Mouse (Mus musculus) ES-Bruce4 (cell line): Measurements from ENCODE around the gene Sufu. TPM values are rescaled to one million over a fixed set of nuclear protein-coding genes. Genes with fewer than 3 reads are reported as not detected.

Experiments used
- H3K27ac ChIP-seq: 2 replicates; pipeline ENCODE4 v1.5.1; 2012; ENCODE audit warnings: low read length, inconsistent platforms; ENCODE audit not compliant: insufficient read depth
- H3K27me3 ChIP-seq: 2 replicates; pipeline ENCODE4 v1.6.1; 2012; ENCODE audit warnings: mild to moderate bottlenecking, low read length, inconsistent platforms; ENCODE audit not compliant: control insufficient read depth, poor library complexity, insufficient read depth, severe bottlenecking
- H3K36me3 ChIP-seq: 2 replicates; pipeline ENCODE4 v1.6.1; 2012; ENCODE audit warnings: inconsistent platforms, mild to moderate bottlenecking, low read length, moderate library complexity; ENCODE audit not compliant: control insufficient read depth, poor library complexity, insufficient read depth, severe bottlenecking
- H3K4me1 ChIP-seq: one replicate; pipeline ENCODE4 v1.8.1; 2011; ENCODE audit warnings: low read length; ENCODE audit not compliant: control insufficient read depth, insufficient read depth
- H3K4me3 ChIP-seq: 2 replicates; pipeline ENCODE4 v1.5.1; 2011; ENCODE audit warnings: low read depth, mild to moderate bottlenecking, low read length
- H3K9ac ChIP-seq: 2 replicates; pipeline ENCODE4 v1.6.1; 2012; ENCODE audit warnings: low read depth, mild to moderate bottlenecking, inconsistent platforms; ENCODE audit not compliant: poor library complexity, severe bottlenecking
- H3K9me3 ChIP-seq: replicated peaks from 2 replicates; pipeline ENCODE4 v1.6.1; 2012; ENCODE audit warnings: mild to moderate bottlenecking, low read length, inconsistent platforms; ENCODE audit not compliant: control insufficient read depth, poor library complexity, insufficient read depth, severe bottlenecking
- CTCF ChIP-seq: IDR thresholded peaks from one replicate; pipeline ENCODE4 v1.8.1; 2011; ENCODE audit warnings: low read depth, low read length
- EP300 ChIP-seq: IDR thresholded peaks from 2 replicates; pipeline ENCODE4 v1.6.1; 2011; ENCODE audit warnings: low read depth, low read length; ENCODE audit not compliant: insufficient read depth
- POLR2A ChIP-seq: IDR thresholded peaks from one replicate; pipeline ENCODE4 v1.8.1; 2011; ENCODE audit warnings: low read length; ENCODE audit not compliant: insufficient read depth
- polyA plus RNA-seq: library from polyadenylated mRNA; stranded (reverse); fragments of >200 nt; gene quantifications from 2 replicates; pipeline ENCODE4 v1.2.4, GENCODE M21; 2011; ENCODE audit warnings: low read depth; ENCODE audit not compliant: missing spikeins, insufficient read depth, insufficient read length

Gene Sufu
- polyA plus RNA-seq, 1 experiment = 16.7 TPM

DNA sequence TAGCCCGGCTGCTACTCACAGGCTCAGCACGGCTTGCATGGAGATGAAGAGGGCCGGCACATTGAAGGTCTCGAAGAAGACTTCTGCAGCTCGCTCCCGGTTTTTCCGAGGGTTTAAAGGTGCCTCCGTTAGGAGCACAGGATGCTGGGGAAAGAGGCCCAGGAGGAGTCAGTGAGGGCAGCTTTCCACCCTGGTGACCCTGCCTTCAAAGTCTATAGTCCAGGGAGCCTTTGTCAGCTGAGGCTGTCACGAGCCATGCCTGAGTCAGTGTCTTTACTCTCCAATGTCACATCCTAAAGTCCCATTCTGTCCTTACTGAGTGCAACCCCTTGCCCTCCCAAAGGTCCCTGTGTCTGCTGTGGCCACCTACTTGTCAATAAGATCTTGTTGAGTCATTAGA is 14.4 kb upstream of the Sufu start:
- Histone ChIP-seq H3K9ac (no peak overlapping the region), H3K36me3 (peaks cover 39% of the 10 kb centered on the region), H3K4me1 (peaks cover 3% of the 10 kb centered on the region), H3K9me3 (no peaks in the 10 kb centered on the region), H3K4me3 (no peak overlapping the region), H3K27me3 (no peaks in the 10 kb centered on the region), H3K27ac (no peak overlapping the region)
- no peak for TF ChIP-seq POLR2A
- no peak for TF ChIP-seq EP300
- TF ChIP-seq CTCF = no peak

DNA sequence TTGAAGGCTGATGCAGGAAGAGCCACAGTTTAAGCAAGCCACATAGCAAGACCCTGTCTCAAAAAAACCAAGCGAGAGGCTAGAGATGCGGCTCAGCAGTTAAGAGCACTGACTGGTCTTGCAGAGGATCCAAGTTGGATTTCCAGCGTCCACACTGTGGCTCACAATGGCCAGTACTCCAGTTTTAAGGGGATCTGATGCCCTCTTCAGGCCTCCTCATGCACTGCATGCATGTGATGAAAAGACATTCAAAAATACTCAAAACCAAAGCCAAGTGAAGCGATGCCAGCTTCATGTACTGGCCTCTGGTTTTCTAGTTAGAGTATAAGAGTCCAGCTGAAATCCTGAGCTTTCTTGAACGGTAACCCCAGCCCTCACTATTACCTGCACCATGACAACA is 6.8 kb upstream of the Sufu start:
- H3K36me3 ChIP-seq = peaks cover 3% of the 10 kb centered on the region; the same call in 1 of the 2 replicates
- no peaks in the 10 kb centered on the region for H3K9me3 ChIP-seq
- TF ChIP-seq POLR2A (no peak), CTCF (peak; percentile 65)
- H3K4me1 ChIP-seq = no peaks in the 10 kb centered on the region
- no peak overlapping the region for H3K27ac ChIP-seq
- H3K9ac ChIP-seq = no peak overlapping the region
- no peaks in the 10 kb centered on the region for H3K27me3 ChIP-seq
- no peak overlapping the region for H3K4me3 ChIP-seq

DNA sequence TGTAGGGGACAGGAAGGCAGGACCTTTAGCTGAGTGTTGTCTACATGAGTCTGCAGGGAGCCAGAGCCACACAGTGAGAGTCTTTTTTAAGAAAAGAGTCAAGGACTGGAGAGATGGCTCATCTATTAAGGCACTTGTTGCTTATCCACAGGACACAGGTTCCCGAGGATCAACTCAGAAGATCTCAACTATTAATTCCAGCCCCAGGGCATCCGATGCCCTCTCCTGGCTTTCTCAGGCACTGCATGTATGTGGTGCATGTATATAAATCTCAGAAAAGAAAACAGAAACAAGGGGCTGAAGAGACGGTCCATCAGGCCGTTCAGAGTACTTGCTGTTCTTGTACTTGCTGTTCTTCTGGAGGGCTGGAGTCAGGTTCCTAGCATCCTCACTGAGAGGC is 4.7 kb upstream of the Sufu start:
- Histone ChIP-seq H3K36me3 (peaks cover 2% of the 10 kb centered on the region; the same call in 1 of the 2 replicates), H3K9me3 (no peaks in the 10 kb centered on the region), H3K4me3 (no peak overlapping the region), H3K27ac (no peak overlapping the region), H3K27me3 (no peaks in the 10 kb centered on the region), H3K4me1 (no peaks in the 10 kb centered on the region), H3K9ac (no peak overlapping the region)
- TF ChIP-seq CTCF = peak; percentile 39
- no peak for TF ChIP-seq POLR2A

DNA sequence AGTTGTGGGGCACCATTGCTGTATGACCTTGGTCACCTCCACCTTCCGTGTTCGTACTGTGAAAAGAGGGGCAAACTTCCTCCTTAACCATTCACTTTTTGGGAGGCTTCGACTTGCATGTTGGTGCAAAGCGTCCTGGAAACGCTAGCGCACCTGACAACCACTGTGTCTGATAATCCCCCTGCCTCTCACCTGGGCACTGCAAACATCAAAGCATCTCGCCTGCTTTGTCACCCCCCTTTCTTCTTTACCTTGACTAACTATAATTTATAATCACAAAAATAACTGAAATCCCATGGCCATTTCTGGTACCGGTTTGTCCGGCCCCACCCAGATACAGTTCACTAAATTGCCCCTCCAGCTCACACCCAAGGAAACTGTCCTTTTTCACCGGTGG is 2.0 kb upstream of the Sufu start:
- Histone ChIP-seq H3K9ac (peak overlapping the region; percentile 36; the same call in 1 of the 2 replicates), H3K27me3 (no peaks in the 10 kb centered on the region), H3K4me3 (peak overlapping the region; percentile 79), H3K36me3 (no peaks in the 10 kb centered on the region), H3K9me3 (no peaks in the 10 kb centered on the region), H3K4me1 (no peaks in the 10 kb centered on the region), H3K27ac (no peak overlapping the region)
- no peak for TF ChIP-seq POLR2A
- TF ChIP-seq CTCF = no peak
- TF ChIP-seq EP300 = no peak

DNA sequence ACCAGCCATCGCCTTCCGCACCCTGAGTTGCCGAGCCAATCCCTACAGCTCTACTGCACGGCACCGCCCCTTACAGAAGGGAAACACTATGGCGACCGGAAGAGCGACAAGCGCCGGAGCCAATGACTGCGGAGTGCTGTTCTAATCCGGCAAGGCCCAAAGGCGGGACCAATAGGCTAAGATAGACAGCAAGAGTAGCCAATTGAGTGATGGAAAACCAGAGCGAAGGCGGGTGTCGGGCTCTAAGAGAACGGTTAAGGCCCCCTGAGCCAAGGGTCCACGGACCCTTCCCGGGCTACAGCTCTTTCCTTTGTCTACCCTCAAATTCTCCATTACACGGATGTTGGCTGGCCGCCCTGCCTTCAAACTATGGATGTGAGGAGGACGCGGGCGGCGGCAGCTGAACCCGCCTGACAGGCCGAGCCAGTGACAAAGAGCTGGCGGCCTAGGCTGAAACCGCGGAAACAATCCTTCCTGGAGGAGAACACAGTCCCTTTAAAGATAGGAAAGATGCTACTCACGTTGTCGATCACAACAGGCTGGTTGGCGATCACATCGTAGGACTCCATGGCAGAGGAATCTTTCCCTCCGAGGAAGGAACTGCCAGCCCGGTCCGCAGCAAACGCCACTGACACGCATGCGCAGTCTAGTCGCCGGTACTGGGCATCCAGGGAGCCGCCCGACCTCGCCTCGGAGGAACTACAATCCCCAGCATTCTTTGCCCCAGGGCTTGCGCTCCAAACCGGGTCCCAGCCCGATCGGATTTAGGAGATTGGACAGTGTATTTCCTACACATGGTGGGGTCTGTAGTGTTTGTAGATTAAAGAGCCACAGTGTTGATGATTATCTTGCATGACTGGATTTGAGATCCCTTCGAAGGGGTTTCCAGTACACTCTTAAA is 1.3 kb upstream of the Sufu start, which contains the start of gene Actr1a:
TSS of gene Actr1a (minus strand) at position 640 of the 901 bp plus-strand sequence.
- peak within 1 kb of the TSS; percentile 88 for H3K4me3 ChIP-seq
- peak within 1 kb of the TSS; percentile 56 for H3K9ac ChIP-seq
- H3K4me1 ChIP-seq = no peaks in the 10 kb centered on the region
- H3K9me3 ChIP-seq = no peaks in the 10 kb centered on the region
- TF ChIP-seq CTCF (no peak), POLR2A (peak; percentile 44), EP300 (no peak)
- no peaks in the 10 kb centered on the region for H3K36me3 ChIP-seq
- H3K27me3 ChIP-seq = no peaks in the 10 kb centered on the region
- H3K27ac ChIP-seq = no peak within 1 kb of the TSS

DNA sequence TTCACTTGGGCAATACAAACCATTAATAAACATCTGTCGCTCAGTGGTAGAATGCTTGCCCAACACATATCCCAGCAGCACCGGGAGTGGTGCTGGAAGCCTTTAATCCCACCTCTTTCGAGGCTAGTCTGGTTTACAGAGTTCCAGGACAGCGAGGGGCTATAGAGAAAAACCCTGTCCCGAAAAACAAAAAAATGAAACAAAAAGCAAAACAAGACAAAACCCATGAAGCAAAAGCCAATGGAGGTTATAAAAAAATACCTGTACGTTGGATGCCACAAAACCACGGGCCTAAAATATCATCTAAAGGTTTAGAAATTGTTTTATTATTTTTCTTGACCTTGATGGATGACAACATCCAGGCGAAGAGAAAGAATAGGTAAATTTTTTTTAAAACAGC is 587 bp upstream of the Sufu start:
- Histone ChIP-seq H3K9me3 (no peaks in the 10 kb centered on the region), H3K27ac (no peak overlapping the region), H3K4me1 (no peaks in the 10 kb centered on the region), H3K9ac (peak overlapping the region; percentile 56; the same call in 1 of the 2 replicates), H3K4me3 (peak overlapping the region; percentile 33), H3K36me3 (no peaks in the 10 kb centered on the region), H3K27me3 (no peaks in the 10 kb centered on the region)
- TF ChIP-seq POLR2A (no peak), CTCF (no peak), EP300 (no peak)
